In genomic region chr2:77873806-77874205, GRCm38 (mm10) we compare ENCODE assay signal across 17 mouse cellular contexts. TPM values are rescaled to one million over a fixed set of nuclear protein-coding genes. Genes with fewer than 3 reads are reported as not detected.
"Had no signal": no experiment of that assay in that cellular context is flagged by ENCODE, and none has a peak within 500 bp of the region (broad histone marks: within the 10 kb centered on the region; RNA-seq: fewer than 3 reads in every experiment).

No protein-coding gene starts in this region.

- H3K9me3 ChIP-seq: neural tube, embryonic 13.5 days; neural tube, embryonic 15.5 days; stomach, embryonic 15.5 days had no signal

- H3K4me3 ChIP-seq: neural tube, embryonic 13.5 days; neural tube, embryonic 15.5 days; stomach, embryonic 15.5 days had no signal

- H3K4me2 ChIP-seq: neural tube, embryonic 13.5 days; neural tube, embryonic 15.5 days; stomach, embryonic 15.5 days had no signal

- H3K4me1 ChIP-seq: neural tube, embryonic 13.5 days; neural tube, embryonic 15.5 days; stomach, embryonic 15.5 days had no signal

- H3K9ac ChIP-seq: neural tube, embryonic 13.5 days; neural tube, embryonic 15.5 days; stomach, embryonic 15.5 days had no signal

- H3K36me3 ChIP-seq: neural tube, embryonic 13.5 days; neural tube, embryonic 15.5 days; stomach, embryonic 15.5 days had no signal

- H3K27ac ChIP-seq: neural tube, embryonic 13.5 days; neural tube, embryonic 15.5 days; stomach, embryonic 15.5 days; stomach, postnatal 0 days had no signal

- DNase-seq: retina, postnatal 1 day; right cerebral cortex, adult 18-20 months; right cerebral cortex, postnatal 14 days; right cerebral cortex, postnatal 25 days; right cerebral cortex, postnatal 4 days; spleen, adult 18-20 months; thymus, adult 18-20 months; thymus, adult 2 months; thymus, postnatal 14 days; thymus, postnatal 25 days; thymus, postnatal 36 days; thymus, postnatal 4 days had no signal

- H3K27me3 ChIP-seq: neural tube, embryonic 13.5 days; neural tube, embryonic 15.5 days; stomach, embryonic 15.5 days had no signal

RNA-seq across cellular contexts. Expression of gene Zfp385b, which starts 54.4 kb away (rescaled TPM):
- polyA plus RNA-seq: spleen, adult 2 months had no signal
